Mouse (Mus musculus) CH12.LX (cell line): ENCODE results near the gene Gramd1b. TPM values are rescaled to one million over a fixed set of nuclear protein-coding genes. Genes with fewer than 3 reads are reported as not detected.

Experiments
- DNase-seq: peaks from one replicate; pipeline ENCODE4 v3.0.0-alpha.2; 2013; ENCODE audit errors: extremely low read depth
- H3K27ac ChIP-seq: 2 replicates; pipeline ENCODE4 v1.5.1; 2012; ENCODE audit warnings: low read depth, mild to moderate bottlenecking, control low read depth, moderate library complexity; ENCODE audit not compliant: insufficient read depth
- H3K27me3 ChIP-seq: replicated peaks from 2 replicates; pipeline ENCODE3; 2012; ENCODE audit warnings: inconsistent platforms
- H3K36me3 ChIP-seq, 2 experiments: replicated peaks in 1 of 2; 2 replicates each; pipeline versions ENCODE3 to v1.6.1; 2012; ENCODE audit warnings: inconsistent platforms in 1 of 2, low read length in 1 of 2, mild to moderate bottlenecking in 1 of 2, mixed read lengths in 1 of 2, moderate library complexity in 1 of 2; ENCODE audit not compliant: control insufficient read depth in 1 of 2, insufficient read depth in 1 of 2
- H3K4me1 ChIP-seq, 2 experiments: 2 replicates each; pipeline ENCODE4 v1.6.1; 2012; ENCODE audit warnings: inconsistent platforms in 1 of 2, moderate library complexity in 1 of 2; ENCODE audit not compliant: insufficient read depth in 2 of 2, control insufficient read depth in 1 of 2
- H3K4me2 ChIP-seq: 2 replicates; pipeline ENCODE4 v1.6.1; 2012; ENCODE audit warnings: low read depth, mild to moderate bottlenecking, control low read depth; ENCODE audit not compliant: poor library complexity, insufficient read depth, severe bottlenecking
- H3K4me3 ChIP-seq, 3 experiments: fragments of 150-350 bp in 1 of 3; sonication (generic) in 1 of 3; replicated peaks in 1 of 3; 2 replicates each; pipeline versions ENCODE3 to v1.5.1; 2011 to 2012; ENCODE audit warnings: low read depth in 2 of 3, low read length in 2 of 3, mild to moderate bottlenecking in 2 of 3, moderate library complexity in 2 of 3, control low read depth in 1 of 3, improper control_type of control experiment in 1 of 3, inconsistent platforms in 1 of 3, mixed read lengths in 1 of 3; ENCODE audit not compliant: poor library complexity in 1 of 3
- H3K79me2 ChIP-seq: replicated peaks from 2 replicates; pipeline ENCODE4 v1.6.1; 2012; ENCODE audit warnings: mild to moderate bottlenecking, moderate library complexity; ENCODE audit not compliant: control insufficient read depth, poor library complexity, insufficient read depth, severe bottlenecking; ENCODE audit errors: extremely low read depth
- H3K9ac ChIP-seq: 2 replicates; pipeline ENCODE4 v1.6.1; 2012; ENCODE audit warnings: low read depth, mild to moderate bottlenecking, control low read depth, moderate library complexity; ENCODE audit not compliant: insufficient read depth
- H3K9me3 ChIP-seq: replicated peaks from 2 replicates; pipeline ENCODE3; 2012; ENCODE audit warnings: low read length, inconsistent platforms, mixed read lengths
- CHD1 ChIP-seq: IDR thresholded peaks from 2 replicates; pipeline ENCODE4 v1.6.1; 2012; ENCODE audit warnings: low read depth, low read length, improper control_type of control experiment, inconsistent platforms
- CHD2 ChIP-seq: IDR thresholded peaks from 2 replicates; pipeline ENCODE4 v1.6.1; 2011; ENCODE audit warnings: low read length, improper control_type of control experiment
- E2F4 ChIP-seq: IDR thresholded peaks from 2 replicates; pipeline ENCODE4 v1.6.1; 2011; ENCODE audit warnings: low read depth, low read length, improper control_type of control experiment; ENCODE audit not compliant: insufficient replicate concordance
- ELF1 ChIP-seq: IDR thresholded peaks from 2 replicates; pipeline ENCODE4 v1.6.1; 2014; ENCODE audit warnings: low read depth, mild to moderate bottlenecking, inconsistent platforms, low read length, improper control_type of control experiment
- IRF4 ChIP-seq: IDR thresholded peaks from 2 replicates; pipeline ENCODE4 v1.6.1; 2014; ENCODE audit warnings: low read depth, mild to moderate bottlenecking, inconsistent platforms, low read length, improper control_type of control experiment
- JUN ChIP-seq: IDR thresholded peaks from 2 replicates; pipeline ENCODE4 v1.6.1; 2011; ENCODE audit warnings: low read depth, mild to moderate bottlenecking, low read length, improper control_type of control experiment, moderate library complexity; ENCODE audit not compliant: insufficient read depth
- JUND ChIP-seq: conservative IDR thresholded peaks from 2 replicates; pipeline ENCODE4 v1.6.1; 2011; ENCODE audit warnings: low read depth, low read length, improper control_type of control experiment
- KAT2A ChIP-seq: IDR thresholded peaks from 2 replicates; pipeline ENCODE4 v1.6.1; 2012; ENCODE audit warnings: low read length, improper control_type of control experiment, inconsistent platforms; ENCODE audit not compliant: insufficient replicate concordance
- MXI1 ChIP-seq: IDR thresholded peaks from 2 replicates; pipeline ENCODE4 v1.6.1; 2011; ENCODE audit warnings: mild to moderate bottlenecking, low read depth, low read length, improper control_type of control experiment
- PAX5 ChIP-seq: IDR thresholded peaks from 2 replicates; pipeline ENCODE4 v1.6.1; 2012; ENCODE audit warnings: low read length, inconsistent platforms, mixed read lengths
- POLR2A ChIP-seq: IDR thresholded peaks from 2 replicates; pipeline ENCODE4 v1.6.1; 2011; ENCODE audit warnings: low read depth, mild to moderate bottlenecking, improper control_type of control experiment, low read length
- TBP ChIP-seq: conservative IDR thresholded peaks from 2 replicates; pipeline ENCODE4 v1.6.1; 2011; ENCODE audit warnings: low read depth, low read length, improper control_type of control experiment
- TCF12 ChIP-seq: IDR thresholded peaks from 2 replicates; pipeline ENCODE4 v1.6.1; 2014; ENCODE audit warnings: low read depth, mild to moderate bottlenecking, inconsistent platforms, low read length, improper control_type of control experiment
- USF1 ChIP-seq: IDR thresholded peaks from 2 replicates; pipeline ENCODE4 v1.6.1; 2014; ENCODE audit warnings: low read depth, mild to moderate bottlenecking, inconsistent platforms, low read length, improper control_type of control experiment
- USF2 ChIP-seq: conservative IDR thresholded peaks from 2 replicates; pipeline ENCODE4 v1.6.1; 2011; ENCODE audit warnings: low read depth, low read length, improper control_type of control experiment
- ZKSCAN1 ChIP-seq: IDR thresholded peaks from 2 replicates; pipeline ENCODE4 v1.6.1; 2012; ENCODE audit warnings: low read depth, inconsistent platforms, low read length, improper control_type of control experiment, borderline replicate concordance
- dilution Hi-C: fragments of 300-500 bp; cut with MboI; formaldehyde crosslinking; loops from 2 replicates; pipeline ENCODE4 v1.14.3; 2020; ENCODE audit warnings: low sequenced_read_pairs; ENCODE audit not compliant: extremely low pct_unique_long_range_greater_than_20kb, extremely low pct_ligation_motif_present
- in situ Hi-C: fragments of 300-500 bp; cut with MboI; formaldehyde crosslinking; loops from 3 replicates; pipeline ENCODE4 v1.14.3; 2019; ENCODE audit warnings: low sequenced_read_pairs, low pct_ligation_motif_present, low pct_unique_long_range_greater_than_20kb, mixed read lengths
- polyA plus RNA-seq: library from polyadenylated mRNA; unstranded; fragments of >175 nt; gene quantifications from 2 replicates; pipeline ENCODE4 v1.2.1, GENCODE M21; 2012; ENCODE audit warnings: low read depth; ENCODE audit not compliant: insufficient read length
- total RNA-seq, 2 experiments: library from RNA; depleted of rRNA; stranded (reverse); fragments of 300-350 nt in 1 of 2; fragments of >200 nt in 1 of 2; gene quantifications; 2 replicates each; pipeline ENCODE4 v1.2.3; 2012 to 2014

Gramd1b gene
- total and polyA plus RNA-seq, 3 experiments = 13.3 to 40.8 (median 16.7) TPM

- TF ChIP-seq POLR2A (no peak), CHD2 (no peak), JUN (no peak), PAX5 (no peak), E2F4 (no peak), KAT2A (no peak), ZKSCAN1 (no peak), USF1 (no peak), CHD1 (no peak), IRF4 (no peak), TCF12 (no peak), MXI1 (no peak)
- no peaks in the 10 kb centered on the region for H3K36me3 ChIP-seq
- H3K27me3 ChIP-seq = no peaks in the 10 kb centered on the region
- dilution Hi-C loops = no loop called here
- no peak overlapping the region for H3K4me3 ChIP-seq
- in situ Hi-C loops = loop anchor here (25.0 kb wide), 1 partner anchor 338 kb away; no protein-coding TSS in a partner anchor
- no peak overlapping the region for H3K4me2 ChIP-seq
- H3K27ac ChIP-seq = no peak overlapping the region
- H3K9ac ChIP-seq = no peak overlapping the region
- no peaks in the 10 kb centered on the region; a peak in 1 of 4 replicates for H3K4me1 ChIP-seq
- no peak for DNase-seq
- peaks cover 4% of the 10 kb centered on the region for H3K9me3 ChIP-seq
- H3K79me2 ChIP-seq = no peaks in the 10 kb centered on the region
Measured at GRCm38 (mm10) chr9:40249106-40249505, 282.1 kb downstream of the Gramd1b start.

- H3K27me3 ChIP-seq = no peaks in the 10 kb centered on the region
- no peaks in the 10 kb centered on the region for H3K36me3 ChIP-seq
- peaks cover 4% of the 10 kb centered on the region for H3K9me3 ChIP-seq
- H3K4me1 ChIP-seq = no peaks in the 10 kb centered on the region; a peak in 1 of 4 replicates
- no peak overlapping the region for H3K4me2 ChIP-seq
- DNase-seq = no peak
- TF ChIP-seq POLR2A = no peak
- TF ChIP-seq CHD2 = no peak
- no peak for TF ChIP-seq ELF1
- TF ChIP-seq CHD1 = no peak
- no peak for TF ChIP-seq USF2
- no peak for TF ChIP-seq JUND
- no peak for TF ChIP-seq TBP
- TF ChIP-seq, all 38 proteins: peak for 0
- dilution Hi-C loops (no loop called here), in situ Hi-C loops (loop anchor here (25.0 kb wide), 1 partner anchor 341 kb away; no protein-coding TSS in a partner anchor)
- Histone ChIP-seq H3K27ac (no peak overlapping the region), H3K4me3 (no peak overlapping the region), H3K9ac (no peak overlapping the region), H3K79me2 (no peaks in the 10 kb centered on the region)
Measured at GRCm38 (mm10) chr9:40246702-40247101, 284.5 kb downstream of the Gramd1b start.
